Mouse (Mus musculus) telencephalon, adult 2 months (tissue): Measurements from ENCODE around the gene Gm3696.
"Not testable (repeated sequence)": the region's sequence is repeated elsewhere in the genome, so short reads cannot be mapped to it uniquely, and the experiment has no call there.

ENCODE experiments used
- DNase-seq: peaks from one replicate; pipeline ENCODE4 v3.0.0-alpha.2; 2011; ENCODE audit warnings: low read depth, low spot score

Gene Gm3696

DNA sequence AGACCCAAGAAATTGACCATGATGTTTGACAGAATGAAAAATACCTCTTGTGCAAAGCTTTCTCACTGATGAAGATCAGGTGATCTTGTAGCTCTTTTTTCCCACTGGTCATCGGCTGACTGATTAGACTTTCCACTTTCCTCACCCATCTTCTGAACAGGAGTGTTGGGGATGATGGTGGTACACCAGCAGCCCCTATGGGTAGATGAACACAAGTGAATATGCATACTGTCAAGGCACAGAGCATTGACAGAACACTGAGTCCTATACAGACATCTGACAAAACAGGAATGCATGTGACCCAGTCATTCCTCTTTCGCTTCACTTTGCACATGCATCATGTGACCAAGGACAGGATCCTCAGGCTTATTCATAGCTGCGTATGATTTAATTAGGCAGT lies at the start of gene Gm3696:
TSS of gene Gm3696 (minus strand) at position 101 of the 400 bp plus-strand sequence.
- not testable (repeated sequence) for DNase-seq

DNA sequence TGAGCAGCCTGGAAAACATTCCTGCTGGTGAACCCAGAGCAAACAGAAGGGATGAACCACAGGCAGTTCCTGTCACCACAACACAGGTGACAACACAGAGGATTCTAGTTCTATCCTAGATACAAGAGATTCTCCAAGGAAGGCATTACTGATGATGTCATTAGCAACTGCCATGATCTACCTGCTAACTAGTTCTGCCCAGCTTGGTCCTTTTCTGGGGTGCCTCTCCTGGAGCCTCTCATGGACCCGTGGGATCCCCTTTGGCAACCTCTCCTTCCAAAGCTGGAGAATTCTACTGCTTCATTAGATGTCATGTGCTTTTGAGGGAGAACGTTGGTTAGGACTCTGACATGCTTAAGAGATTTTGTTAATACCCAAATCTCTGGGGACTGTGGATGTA lies 24.9 kb upstream of the Gm3696 start, which contains the start of gene Gm6676:
TSS of gene Gm6676 (minus strand) at position 101 of the 400 bp plus-strand sequence.
- DNase-seq = not testable (repeated sequence)

DNA sequence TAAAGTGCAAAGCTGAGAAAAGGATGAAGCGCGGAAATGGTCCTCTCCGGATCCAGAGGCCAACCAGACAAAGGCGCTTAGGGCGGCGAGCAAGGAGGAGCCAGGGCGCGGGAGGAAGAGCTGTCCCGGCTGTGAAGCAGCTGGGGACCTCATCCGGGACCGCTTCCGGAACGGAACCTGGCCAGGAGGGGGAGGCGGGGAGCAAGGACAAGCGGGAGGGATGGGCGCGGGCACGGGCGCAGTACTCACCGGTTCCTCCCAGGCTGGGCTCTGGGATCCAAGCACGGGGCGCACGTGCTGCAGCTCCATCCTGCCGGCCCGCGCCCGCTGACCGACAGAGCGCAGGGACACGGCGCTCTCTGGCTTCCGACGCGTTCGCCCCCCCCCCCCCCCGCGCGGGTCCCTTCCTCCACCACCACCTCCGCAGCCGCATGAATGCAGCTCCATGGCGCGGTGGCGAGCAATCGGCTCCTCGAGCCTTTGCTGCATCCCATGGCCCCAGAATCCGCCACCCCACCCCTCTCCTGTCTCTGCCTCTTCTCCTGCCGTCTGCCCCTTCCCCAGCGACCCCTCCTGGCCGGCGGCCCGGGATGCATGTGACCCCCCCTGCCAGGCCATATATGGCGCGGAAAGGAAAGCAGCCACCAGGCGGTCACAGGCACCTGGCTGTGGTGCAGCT lies 4.8 kb upstream of the Gm3696 start:
- DNase-seq = peak; percentile 0

DNA sequence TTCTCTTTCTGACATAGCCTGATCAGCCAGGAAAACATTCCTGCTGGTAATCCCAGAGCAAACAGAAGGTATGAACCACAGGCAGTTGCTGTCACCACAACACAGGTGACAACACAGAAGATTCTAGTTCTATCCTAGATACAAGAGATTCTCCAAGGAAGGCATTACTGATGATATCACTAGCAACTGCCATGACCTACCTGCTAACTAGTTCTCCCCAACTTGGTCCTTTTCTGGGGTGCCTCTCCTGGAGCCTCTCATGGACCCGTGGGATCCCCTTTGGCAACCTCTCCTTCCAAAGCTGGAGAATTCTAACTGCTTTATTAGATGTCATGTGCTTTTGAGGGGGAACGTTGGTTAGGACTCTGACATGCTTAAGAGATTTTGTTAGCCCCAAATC lies 55.6 kb downstream of the Gm3696 start, which contains the start of gene Gm3685:
TSS of gene Gm3685 (minus strand) at position 101 of the 400 bp plus-strand sequence.
- not testable (repeated sequence) for DNase-seq
